18 mouse cellular contexts compared by ENCODE assay signal in the genomic region with DNA sequence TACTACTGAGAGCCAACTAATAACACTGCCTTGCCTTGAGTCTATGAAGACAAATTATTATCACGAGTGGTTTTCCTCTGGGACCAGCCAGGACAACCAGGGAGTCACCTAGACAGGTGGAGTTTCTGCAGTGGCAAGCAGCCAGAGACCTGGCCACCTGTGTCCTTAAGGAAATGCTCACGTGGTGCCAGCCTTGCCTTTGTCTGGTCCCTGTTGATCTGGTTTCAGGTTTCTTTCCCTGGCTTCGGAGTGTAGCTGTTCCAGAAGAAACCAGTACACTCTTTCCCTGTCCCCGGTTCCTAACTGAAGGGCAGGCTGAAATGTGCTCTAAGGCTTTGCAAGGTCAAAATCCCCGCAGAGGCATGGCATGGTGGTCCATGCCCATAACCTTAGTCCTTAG. TPM values are rescaled to one million over a fixed set of nuclear protein-coding genes. Genes with fewer than 3 reads are reported as not detected.
DNase-seq lines count a peak whose midpoint lies in the region; ATAC-seq lines count a peak whose summit lies in the region.
"Had no signal": no experiment of that assay in that cellular context is flagged by ENCODE, and none has a peak within 500 bp of the region (broad histone marks: within the 10 kb centered on the region; RNA-seq: fewer than 3 reads in every experiment).

No protein-coding gene starts in this region.

- no peaks in the 10 kb centered on the region for H3K36me3 ChIP-seq in kidney, embryonic 14.5 days (ENCODE audit: control insufficient read depth, insufficient read depth, low read length)
- H3K36me3 ChIP-seq in embryonic facial prominence, embryonic 15.5 days = no peaks in the 10 kb centered on the region
- H3K36me3 ChIP-seq: limb, embryonic 10.5 days had no signal

- ATAC-seq in kidney, embryonic 14.5 days (ENCODE audit: low FRiP score, low TSS enrichment) = no peak
- peak; percentile 25; the same call in 1 of the 2 replicates for ATAC-seq in embryonic facial prominence, embryonic 15.5 days (ENCODE audit: insufficient number of reproducible peaks, low FRiP score, low TSS enrichment, low read depth)
- ATAC-seq: CD4-positive, CD25-positive, alpha-beta regulatory T cell, adult 4 months; forebrain, embryonic 16.5 days had no signal

- no peaks in the 10 kb centered on the region for H3K27me3 ChIP-seq in kidney, embryonic 14.5 days (ENCODE audit: control insufficient read depth, insufficient read depth, low read length)
- no peaks in the 10 kb centered on the region for H3K27me3 ChIP-seq in embryonic facial prominence, embryonic 15.5 days

- H3K9me3 ChIP-seq in kidney, embryonic 14.5 days (ENCODE audit: control insufficient read depth, low read length) = no peaks in the 10 kb centered on the region
- no peaks in the 10 kb centered on the region for H3K9me3 ChIP-seq in embryonic facial prominence, embryonic 15.5 days (replicated peaks)
- H3K9me3 ChIP-seq: limb, embryonic 10.5 days had no signal

- WGBS in kidney, embryonic 14.5 days = 48% methylated on average over 5 of the region's 5 CpGs
- whole genome bisulfite sequencing in embryonic facial prominence, embryonic 15.5 days = 41% methylated on average over 5 of the region's 5 CpGs

- no peak overlapping the region for H3K9ac ChIP-seq in kidney, embryonic 14.5 days (ENCODE audit: low read depth, low read length)
- H3K9ac ChIP-seq in embryonic facial prominence, embryonic 15.5 days = no peak overlapping the region
- H3K9ac ChIP-seq: liver, embryonic 14.5 days had no signal

- peak; percentile 79 for DNase-seq in kidney, adult 11 months
- peak; percentile 70 for DNase-seq in kidney, adult 9 months
- peak; percentile 66 for DNase-seq in lung, postnatal 36 days
- DNase-seq in adrenal gland, postnatal 10 days = no peak
- no peak for DNase-seq in thymus, postnatal 0 days (ENCODE audit: low spot score)
- no peak for DNase-seq in gastrocnemius, postnatal 36 days
- DNase-seq: gastrocnemius, postnatal 14 days; layer of hippocampus, postnatal 36 days; right cerebral cortex, adult 18-20 months; thymus, adult 2 months had no signal

- H3K4me2 ChIP-seq in kidney, embryonic 14.5 days (replicated peaks; ENCODE audit: low read depth, low read length) = no peak overlapping the region
- H3K4me2 ChIP-seq in embryonic facial prominence, embryonic 15.5 days (replicated peaks) = no peak overlapping the region
- H3K4me2 ChIP-seq: midbrain, embryonic 11.5 days had no signal

- H3K4me3 ChIP-seq in kidney, embryonic 14.5 days (ENCODE audit: low read length) = no peak overlapping the region
- H3K4me3 ChIP-seq in embryonic facial prominence, embryonic 15.5 days (replicated peaks) = no peak overlapping the region
- H3K4me3 ChIP-seq: limb, embryonic 10.5 days had no signal

- intact Hi-C loops in gastrocnemius, postnatal 36 days (cut with DNase I) = no loop called here

- H3K27ac ChIP-seq in kidney, embryonic 14.5 days (ENCODE audit: low read depth, low read length) = no peak overlapping the region
- H3K27ac ChIP-seq in embryonic facial prominence, embryonic 15.5 days (replicated peaks) = peak overlapping the region; percentile 60; the same call in 1 of the 2 replicates
- H3K27ac ChIP-seq: limb, embryonic 10.5 days; liver, embryonic 14.5 days had no signal

- H3K4me1 ChIP-seq in kidney, embryonic 14.5 days (ENCODE audit: control insufficient read depth, insufficient read depth, low read length) = no peaks in the 10 kb centered on the region
- H3K4me1 ChIP-seq in embryonic facial prominence, embryonic 15.5 days = no peaks in the 10 kb centered on the region

RNA-seq across cellular contexts. Expression of a gene that starts 7.9 kb away (rescaled TPM):
- polyA plus RNA-seq in kidney, embryonic 14.5 days (2014; fragmentation: Nextera tagmentation; extraction: Ambion mirVana) = 0.40 and 0.61 TPM in 2 replicates
- polyA plus RNA-seq in embryonic facial prominence, embryonic 15.5 days (2015; fragmentation: Nextera tagmentation; extraction: Ambion mirVana) = 1.7 and 1.9 TPM in 2 replicates
- 1 to 10 TPM in 1 of 2 experiments, under 1 TPM in 1; 0.66 to 1.5 TPM for total RNA-seq in adrenal gland, postnatal 10 days (2021)
- polyA plus RNA-seq in thymus, postnatal 0 days (2015; fragmentation: Nextera tagmentation; extraction: Ambion mirVana) = 0.12 and 0.32 TPM in 2 replicates
- total RNA-seq in gastrocnemius, postnatal 36 days (2021) = 1 to 10 TPM; 3.4 to 4.1 TPM
- total RNA-seq: common myeloid progenitor, adult 5-6 weeks had no signal

RNA-seq across cellular contexts. Expression of a gene that starts 8.7 kb away (rescaled TPM):
- 0.39 and 0.77 TPM in 2 replicates for polyA plus RNA-seq in kidney, embryonic 14.5 days (2014; fragmentation: Nextera tagmentation; extraction: Ambion mirVana)
- 1.1 and 1.5 TPM in 2 replicates for polyA plus RNA-seq in embryonic facial prominence, embryonic 15.5 days (2015; fragmentation: Nextera tagmentation; extraction: Ambion mirVana)
- total RNA-seq in adrenal gland, postnatal 10 days (2021) = under 1 TPM in 1 of 2 experiments, not detected in 1; 0.21 TPM
- polyA plus RNA-seq in thymus, postnatal 0 days (2015; fragmentation: Nextera tagmentation; extraction: Ambion mirVana) = 0.90 TPM in 2 replicates
- total RNA-seq in gastrocnemius, postnatal 36 days (2021) = under 1 TPM in 1 of 2 experiments, not detected in 1; 0.10 TPM
- total RNA-seq: common myeloid progenitor, adult 5-6 weeks had no signal

RNA-seq across cellular contexts. Expression of a gene that starts 17.7 kb away (rescaled TPM):
- polyA plus RNA-seq in kidney, embryonic 14.5 days (2014; fragmentation: Nextera tagmentation; extraction: Ambion mirVana) = 82.1 and 107 TPM in 2 replicates
- polyA plus RNA-seq in embryonic facial prominence, embryonic 15.5 days (2015; fragmentation: Nextera tagmentation; extraction: Ambion mirVana) = 197 and 208 TPM in 2 replicates
- 10 to 100 TPM; 42.7 to 43.6 TPM for total RNA-seq in adrenal gland, postnatal 10 days (2021)
- polyA plus RNA-seq in thymus, postnatal 0 days (2015; fragmentation: Nextera tagmentation; extraction: Ambion mirVana) = 16.3 and 17.6 TPM in 2 replicates
- 10 to 100 TPM; 13.2 to 14.9 TPM for total RNA-seq in gastrocnemius, postnatal 36 days (2021)

RNA-seq across cellular contexts. Expression of a gene that starts 43.7 kb away (rescaled TPM):
- polyA plus RNA-seq in kidney, embryonic 14.5 days (2014; fragmentation: Nextera tagmentation; extraction: Ambion mirVana) = 51.8 and 70.7 TPM in 2 replicates
- polyA plus RNA-seq in embryonic facial prominence, embryonic 15.5 days (2015; fragmentation: Nextera tagmentation; extraction: Ambion mirVana) = 89.2 and 93.7 TPM in 2 replicates
- total RNA-seq in adrenal gland, postnatal 10 days (2021) = 10 to 100 TPM; 63.4 to 81.0 TPM
- 13.4 and 13.7 TPM in 2 replicates for polyA plus RNA-seq in thymus, postnatal 0 days (2015; fragmentation: Nextera tagmentation; extraction: Ambion mirVana)
- 10 to 100 TPM; 71.9 to 78.7 TPM for total RNA-seq in gastrocnemius, postnatal 36 days (2021)

RNA-seq across cellular contexts. Expression of a gene that starts 44.6 kb away (rescaled TPM):
- polyA plus RNA-seq in kidney, embryonic 14.5 days (2014; fragmentation: Nextera tagmentation; extraction: Ambion mirVana) = 23.6 and 45.2 TPM in 2 replicates
- 35.6 and 37.6 TPM in 2 replicates for polyA plus RNA-seq in embryonic facial prominence, embryonic 15.5 days (2015; fragmentation: Nextera tagmentation; extraction: Ambion mirVana)
- total RNA-seq in adrenal gland, postnatal 10 days (2021) = 10 to 100 TPM; 28.3 to 30.5 TPM
- 17.2 and 17.4 TPM in 2 replicates for polyA plus RNA-seq in thymus, postnatal 0 days (2015; fragmentation: Nextera tagmentation; extraction: Ambion mirVana)
- total RNA-seq in gastrocnemius, postnatal 36 days (2021) = 10 to 100 TPM; 15.1 to 16.1 TPM

Comparison
In these comparisons a context has a peak if more than half of its experiments do, and no peak if none do; other contexts are left out.
1. DNase-seq: peak in kidney, adult 11 months (single experiment), kidney, adult 9 months (single experiment) and lung, postnatal 36 days (single experiment); none in adrenal gland, postnatal 10 days (single experiment), thymus, postnatal 0 days (single experiment) and gastrocnemius, postnatal 36 days (0 of 2).